Mouse (Mus musculus) intestine, postnatal 0 days (tissue): ENCODE results near the gene Olfr1446. TPM values are rescaled to one million over a fixed set of nuclear protein-coding genes. Genes with fewer than 3 reads are reported as not detected.

Experiments
- ATAC-seq: fragments of 200-750 bp; cut with Nextera tagmentation; 2 replicates; pipeline ENCODE4 v1.8.0; 2017; ENCODE audit warnings: mild to moderate bottlenecking, moderate TSS enrichment, moderate library complexity
- H3K27ac ChIP-seq: fragments of 300-500 bp; sonication (generic); 2 replicates; pipeline ENCODE4 v1.5.1; 2014; ENCODE audit warnings: mild to moderate bottlenecking, low read depth, low read length, moderate library complexity
- H3K27me3 ChIP-seq: fragments of 300-500 bp; sonication (generic); replicated peaks from 2 replicates; pipeline ENCODE4 v1.6.1; 2014; ENCODE audit warnings: low read length, mixed read lengths; ENCODE audit not compliant: control insufficient read depth, insufficient read depth
- H3K36me3 ChIP-seq: fragments of 300-500 bp; sonication (generic); 2 replicates; pipeline ENCODE4 v1.6.1; 2014; ENCODE audit warnings: mild to moderate bottlenecking, moderate library complexity; ENCODE audit not compliant: control insufficient read depth, insufficient read depth
- H3K4me1 ChIP-seq: fragments of 300-500 bp; sonication (generic); replicated peaks from 2 replicates; pipeline ENCODE4 v1.6.1; 2014; ENCODE audit warnings: antibody characterized with exemption, low read length, mixed read lengths; ENCODE audit not compliant: control insufficient read depth, insufficient read depth
- H3K4me2 ChIP-seq: fragments of 300-500 bp; sonication (generic); replicated peaks from 2 replicates; pipeline ENCODE4 v1.6.1; 2014; ENCODE audit warnings: low read depth, mild to moderate bottlenecking, moderate library complexity
- H3K4me3 ChIP-seq: fragments of 300-500 bp; sonication (generic); 2 replicates; pipeline ENCODE4 v1.5.1; 2014; ENCODE audit warnings: low read depth, low read length
- H3K9ac ChIP-seq: fragments of 300-500 bp; sonication (generic); 2 replicates; pipeline ENCODE4 v1.6.1; 2014; ENCODE audit warnings: mild to moderate bottlenecking, low read depth, low read length
- H3K9me3 ChIP-seq: fragments of 300-500 bp; sonication (generic); 2 replicates; pipeline ENCODE4 v1.6.1; 2016; ENCODE audit warnings: mixed run types; ENCODE audit not compliant: control insufficient read depth
- CTCF ChIP-seq: sonication (generic); IDR thresholded peaks from 2 replicates; pipeline ENCODE4 v1.5.1; 2016; ENCODE audit warnings: low read depth, mild to moderate bottlenecking, control low read depth, antibody characterized with exemption, moderate library complexity
- WGBS: fragments of 180-500 bp; shearing (Covaris S2); extraction: QIAGEN DNeasy Blood & Tissue Kit; methylation state at CpG from one replicate; pipeline ENCODE4 v1.1.7; 2014; 5-methylcytosine and 5-hydroxymethylcytosine counted together
- polyA plus RNA-seq: library from polyadenylated mRNA; unstranded; fragments of >200 nt; fragmentation: Nextera tagmentation; extraction: Ambion mirVana; gene quantifications from 2 replicates; pipeline ENCODE4 v1.2.1, GENCODE M21; 2015

The Olfr1446 gene
- polyA plus RNA-seq = not detected in 2 replicates

DNA sequence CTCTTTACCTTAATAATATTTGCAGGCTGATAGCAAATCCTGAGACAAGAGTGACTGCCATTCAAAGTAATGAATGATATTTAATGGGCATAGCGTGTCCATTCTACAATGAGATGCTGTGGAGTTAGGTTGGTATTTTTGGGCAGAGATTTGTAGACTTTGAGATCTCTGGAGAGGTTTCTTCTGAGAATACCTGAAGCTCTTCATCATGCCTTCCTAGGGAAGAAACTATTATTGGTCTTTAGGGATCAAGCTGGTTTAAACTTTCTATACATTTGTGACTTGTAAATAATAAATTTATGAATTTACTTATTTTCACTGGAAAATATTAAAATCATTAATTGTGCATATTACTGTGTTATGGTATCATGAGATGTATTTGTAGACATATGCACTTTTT lies at the start of gene Olfr1446:
Gene Olfr1446, minus strand, starts transcription at position 101 of the 400 bp plus-strand sequence.
- no peaks in the 10 kb centered on the region for H3K27me3 ChIP-seq
- no peak within 1 kb of the TSS for H3K4me3 ChIP-seq
- no peak within 1 kb of the TSS for H3K4me2 ChIP-seq
- H3K9ac ChIP-seq = no peak within 1 kb of the TSS
- no peaks in the 10 kb centered on the region for H3K36me3 ChIP-seq
- H3K27ac ChIP-seq = no peak within 1 kb of the TSS
- no peak for TF ChIP-seq CTCF
- H3K9me3 ChIP-seq = no peaks in the 10 kb centered on the region
- H3K4me1 ChIP-seq = no peaks in the 10 kb centered on the region
- 79% methylated on average over 1 of the region's 1 CpGs for WGBS
- ATAC-seq = no peak

DNA sequence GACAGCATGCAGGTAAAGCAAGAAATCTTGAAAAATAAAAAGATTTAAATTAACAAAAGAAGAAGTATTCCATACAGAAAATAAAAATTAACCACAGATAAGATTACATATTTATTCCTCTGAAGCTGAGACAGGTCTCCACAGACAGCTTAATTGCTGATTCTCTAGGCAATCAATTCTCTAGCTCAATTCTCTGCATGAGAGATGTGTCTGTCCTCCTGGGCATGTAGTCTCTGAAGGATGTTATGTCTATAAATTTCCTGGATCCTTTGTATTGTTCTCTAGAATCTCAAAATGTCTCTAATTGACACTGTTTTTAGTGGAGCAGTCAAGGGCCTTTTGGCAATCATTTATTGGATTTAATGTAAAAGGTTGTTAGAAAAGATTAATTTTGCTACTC lies 37.2 kb upstream of the Olfr1446 start, which contains the start of gene Olfr1449:
Gene Olfr1449, plus strand, starts transcription at position 301 of the 400 bp plus-strand sequence.
- ATAC-seq = no peak
- Histone ChIP-seq H3K4me2 (no peak within 1 kb of the TSS), H3K27ac (no peak within 1 kb of the TSS), H3K27me3 (no peaks in the 10 kb centered on the region), H3K4me3 (no peak within 1 kb of the TSS), H3K9me3 (no peaks in the 10 kb centered on the region), H3K9ac (no peak within 1 kb of the TSS), H3K4me1 (no peaks in the 10 kb centered on the region), H3K36me3 (no peaks in the 10 kb centered on the region)
- TF ChIP-seq CTCF = no peak

- H3K27ac ChIP-seq = no peak within 1 kb of the TSS
- no peak within 1 kb of the TSS for H3K9ac ChIP-seq
- 64% methylated on average over 1 of the region's 1 CpGs for WGBS
- ATAC-seq = no peak
- no peaks in the 10 kb centered on the region for H3K4me1 ChIP-seq
- TF ChIP-seq CTCF = no peak
- H3K4me3 ChIP-seq = no peak within 1 kb of the TSS
- H3K9me3 ChIP-seq = no peaks in the 10 kb centered on the region
- no peaks in the 10 kb centered on the region for H3K36me3 ChIP-seq
- H3K27me3 ChIP-seq = no peaks in the 10 kb centered on the region
- H3K4me2 ChIP-seq = no peak within 1 kb of the TSS
Measured at GRCm38 (mm10) chr19:12924319-12924718, 31.0 kb upstream of the Olfr1446 start, which contains the start of gene Olfr1448. TSS of gene Olfr1448 (minus strand) at chr19:12924419.

GRCm38 (mm10) chr19:12903643-12904042 lies 10.3 kb upstream of the Olfr1446 start, which contains the start of gene Olfr1447:
TSS of gene Olfr1447 (minus strand) at chr19:12903743.
- no peaks in the 10 kb centered on the region for H3K9me3 ChIP-seq
- no peaks in the 10 kb centered on the region for H3K27me3 ChIP-seq
- no peaks in the 10 kb centered on the region for H3K4me1 ChIP-seq
- ATAC-seq = no peak
- WGBS = 92% methylated on average over 1 of the region's 1 CpGs
- H3K27ac ChIP-seq = no peak within 1 kb of the TSS
- H3K4me2 ChIP-seq = no peak within 1 kb of the TSS
- H3K4me3 ChIP-seq = no peak within 1 kb of the TSS
- TF ChIP-seq CTCF = no peak
- H3K9ac ChIP-seq = no peak within 1 kb of the TSS
- no peaks in the 10 kb centered on the region for H3K36me3 ChIP-seq

- Histone ChIP-seq H3K4me2 (no peak within 1 kb of the TSS), H3K9me3 (no peaks in the 10 kb centered on the region), H3K27me3 (no peaks in the 10 kb centered on the region), H3K4me1 (no peaks in the 10 kb centered on the region), H3K27ac (no peak within 1 kb of the TSS), H3K36me3 (no peaks in the 10 kb centered on the region), H3K9ac (no peak within 1 kb of the TSS), H3K4me3 (no peak within 1 kb of the TSS)
- TF ChIP-seq CTCF = no peak
- 89% methylated on average over 2 of the region's 2 CpGs for WGBS
- ATAC-seq = no peak
Measured at GRCm38 (mm10) chr19:12883555-12883954, 9.8 kb downstream of the Olfr1446 start, which contains the start of gene Olfr1445. TSS of gene Olfr1445 (plus strand) at chr19:12883855.

GRCm38 (mm10) chr19:12856983-12857382 lies 36.3 kb downstream of the Olfr1446 start, which contains the start of gene Olfr1444:
TSS of gene Olfr1444 (plus strand) at chr19:12857283.
- no peaks in the 10 kb centered on the region for H3K36me3 ChIP-seq
- H3K27ac ChIP-seq = no peak within 1 kb of the TSS
- H3K4me2 ChIP-seq = no peak within 1 kb of the TSS
- no peak within 1 kb of the TSS for H3K9ac ChIP-seq
- no peaks in the 10 kb centered on the region for H3K9me3 ChIP-seq
- no peak for ATAC-seq
- no peak for TF ChIP-seq CTCF
- no peaks in the 10 kb centered on the region for H3K4me1 ChIP-seq
- no peaks in the 10 kb centered on the region for H3K27me3 ChIP-seq
- WGBS = 55% methylated on average over 1 of the region's 1 CpGs
- H3K4me3 ChIP-seq = no peak within 1 kb of the TSS

DNA sequence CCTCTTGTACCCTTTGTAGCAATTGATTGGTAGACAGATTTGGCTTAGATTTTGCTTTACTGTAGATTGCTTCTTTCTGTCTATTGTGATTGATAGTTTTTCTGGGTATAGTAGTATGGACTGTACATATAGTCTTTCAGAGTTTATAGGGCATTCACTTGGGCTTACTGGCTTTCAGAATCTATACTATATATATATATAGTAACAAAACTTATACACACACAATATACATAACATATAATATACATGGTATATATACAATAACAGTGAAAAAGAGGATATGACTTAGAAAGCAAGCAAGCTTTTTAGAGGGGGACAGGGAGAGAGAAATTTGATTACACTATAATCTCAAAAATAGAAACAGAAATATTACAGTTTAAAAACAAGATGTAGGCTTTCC lies 46.9 kb downstream of the Olfr1446 start, which contains the start of gene Gm5244:
Gene Gm5244, plus strand, starts transcription at position 301 of the 400 bp plus-strand sequence.
- Histone ChIP-seq H3K4me1 (no peaks in the 10 kb centered on the region), H3K27me3 (no peaks in the 10 kb centered on the region), H3K4me3 (no peak within 1 kb of the TSS), H3K9ac (no peak within 1 kb of the TSS), H3K4me2 (no peak within 1 kb of the TSS), H3K27ac (no peak within 1 kb of the TSS), H3K36me3 (no peaks in the 10 kb centered on the region), H3K9me3 (no peaks in the 10 kb centered on the region)
- TF ChIP-seq CTCF = no peak
- ATAC-seq = no peak
